Mouse (Mus musculus) stomach, embryonic 14.5 days (tissue): ENCODE measurements around the gene Arhgef25. TPM values are rescaled to one million over a fixed set of nuclear protein-coding genes. Genes with fewer than 3 reads are reported as not detected.

Source experiments
- ATAC-seq: fragments of 200-750 bp; cut with Nextera tagmentation; 2 replicates; pipeline ENCODE4 v1.8.0; 2017; ENCODE audit warnings: low read depth, moderate TSS enrichment; ENCODE audit not compliant: insufficient number of reproducible peaks, insufficient read depth, low FRiP score
- H3K27ac ChIP-seq: fragments of 300-500 bp; sonication (generic); 2 replicates; pipeline ENCODE4 v1.5.1; 2014; ENCODE audit warnings: mild to moderate bottlenecking, low read length, moderate library complexity, mixed read lengths
- H3K27me3 ChIP-seq: fragments of 300-500 bp; sonication (generic); 2 replicates; pipeline ENCODE4 v1.6.1; 2014; ENCODE audit warnings: low read length, control low read depth, mixed read lengths; ENCODE audit not compliant: control insufficient read depth, insufficient read depth
- H3K36me3 ChIP-seq: fragments of 300-500 bp; sonication (generic); 2 replicates; pipeline ENCODE4 v1.6.1; 2014; ENCODE audit warnings: mild to moderate bottlenecking, control low read depth, low read length, moderate library complexity, mixed read lengths; ENCODE audit not compliant: control insufficient read depth, insufficient read depth
- H3K4me1 ChIP-seq: fragments of 300-500 bp; sonication (generic); 2 replicates; pipeline ENCODE4 v1.6.1; 2014; ENCODE audit warnings: low read length, control low read depth, mixed read lengths; ENCODE audit not compliant: control insufficient read depth, insufficient read depth
- H3K4me2 ChIP-seq: fragments of 300-500 bp; sonication (generic); replicated peaks from 2 replicates; pipeline ENCODE4 v1.6.1; 2014; ENCODE audit warnings: low read depth, low read length, control low read depth
- H3K4me3 ChIP-seq: fragments of 300-500 bp; sonication (generic); 2 replicates; pipeline ENCODE4 v1.5.1; 2014; ENCODE audit warnings: low read depth, low read length, control low read depth
- H3K9ac ChIP-seq: fragments of 300-500 bp; sonication (generic); replicated peaks from 2 replicates; pipeline ENCODE4 v1.6.1; 2014; ENCODE audit warnings: low read depth, mild to moderate bottlenecking, control low read depth, low read length, moderate library complexity, mixed read lengths
- H3K9me3 ChIP-seq: fragments of 300-500 bp; sonication (generic); 2 replicates; pipeline ENCODE4 v1.6.1; 2016; ENCODE audit warnings: low read depth, low read length, control low read depth; ENCODE audit not compliant: control insufficient read depth
- WGBS: fragments of 180-500 bp; shearing (Covaris S2); extraction: QIAGEN DNeasy Blood & Tissue Kit; methylation state at CpG from one replicate; pipeline ENCODE4 v1.1.7; 2014; 5-methylcytosine and 5-hydroxymethylcytosine counted together
- polyA plus RNA-seq: library from polyadenylated mRNA; unstranded; fragments of >200 nt; fragmentation: Nextera tagmentation; extraction: Ambion mirVana; gene quantifications from 2 replicates; pipeline ENCODE4 v1.2.1, GENCODE M21; 2014

Gene Arhgef25
- polyA plus RNA-seq, 1 experiment from 2014 or later = 71.1 TPM

DNA sequence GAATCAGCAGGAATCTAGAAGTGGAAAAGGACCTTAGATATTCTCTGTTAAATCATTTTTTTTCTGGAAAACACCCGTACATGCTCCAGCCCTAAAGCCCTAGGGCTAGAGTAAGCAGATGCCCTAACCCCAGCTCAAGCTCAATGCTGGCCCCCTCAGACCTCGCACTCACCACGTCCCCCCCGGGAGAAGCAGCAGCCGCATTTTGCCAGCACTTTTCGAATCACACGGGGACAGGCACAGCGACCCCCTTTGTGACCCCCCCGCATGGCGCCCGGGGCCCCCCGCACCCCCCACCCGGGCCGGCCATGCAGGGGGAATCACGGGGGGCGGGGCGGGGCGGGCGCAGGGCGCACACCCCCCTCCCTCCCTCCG is 1.8 kb downstream of the Arhgef25 start:
- Histone ChIP-seq H3K4me1 (peaks cover 16% of the 10 kb centered on the region; the same call in 1 of the 2 replicates), H3K27ac (peak overlapping the region; percentile 94), H3K9ac (peak overlapping the region; percentile 68), H3K4me3 (peak overlapping the region; percentile 62), H3K4me2 (peak overlapping the region; percentile 93), H3K27me3 (no peaks in the 10 kb centered on the region), H3K36me3 (peaks cover 2% of the 10 kb centered on the region; the same call in 1 of the 2 replicates), H3K9me3 (no peaks in the 10 kb centered on the region)
- WGBS = 3% methylated on average over 11 of the region's 21 CpGs
- ATAC-seq = no peak

DNA sequence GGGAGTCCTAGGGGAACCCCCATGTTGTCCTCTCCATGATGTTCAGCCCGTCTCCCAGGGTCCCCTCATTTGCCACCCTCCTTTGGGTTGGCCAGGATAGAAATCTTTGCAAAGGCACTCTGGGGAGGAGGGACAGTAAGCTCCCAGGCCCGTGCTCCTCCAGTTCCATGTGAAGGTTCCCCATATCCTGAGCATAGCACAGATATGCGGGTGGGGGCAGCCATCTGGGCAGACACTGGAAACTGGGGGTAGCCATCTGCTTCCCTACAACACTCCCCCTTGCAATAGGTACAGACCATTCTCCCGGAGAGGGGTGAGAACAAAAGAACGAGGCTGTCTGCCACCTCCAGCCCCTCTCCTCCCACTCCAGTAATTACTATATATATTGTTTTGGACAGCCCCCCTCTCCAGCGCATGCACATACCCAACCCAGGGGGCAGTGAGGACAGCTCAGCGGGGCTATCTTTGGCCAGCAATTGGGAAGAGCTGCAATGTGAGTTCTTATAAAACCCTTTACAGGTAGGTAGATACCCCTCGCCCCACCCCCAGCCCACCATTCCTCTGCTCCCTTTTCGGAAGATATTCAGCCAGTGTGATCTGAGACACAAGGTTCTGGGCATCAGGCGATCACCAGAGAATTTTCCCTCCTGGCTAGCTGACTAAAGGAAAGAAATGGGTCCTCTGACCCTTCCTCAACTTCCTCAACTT is 2.4 kb downstream of the Arhgef25 start:
- Histone ChIP-seq H3K27me3 (no peaks in the 10 kb centered on the region), H3K9ac (peak overlapping the region; percentile 68), H3K4me3 (peak overlapping the region; percentile 62; the same call in 1 of the 2 replicates), H3K4me2 (peak overlapping the region; percentile 93), H3K9me3 (no peaks in the 10 kb centered on the region), H3K27ac (peak overlapping the region; percentile 94; the same call in 1 of the 2 replicates), H3K36me3 (peaks cover 8% of the 10 kb centered on the region; the same call in 1 of the 2 replicates), H3K4me1 (peaks cover 16% of the 10 kb centered on the region; the same call in 1 of the 2 replicates)
- WGBS = 39% methylated on average over 10 of the region's 10 CpGs
- ATAC-seq = no peak

DNA sequence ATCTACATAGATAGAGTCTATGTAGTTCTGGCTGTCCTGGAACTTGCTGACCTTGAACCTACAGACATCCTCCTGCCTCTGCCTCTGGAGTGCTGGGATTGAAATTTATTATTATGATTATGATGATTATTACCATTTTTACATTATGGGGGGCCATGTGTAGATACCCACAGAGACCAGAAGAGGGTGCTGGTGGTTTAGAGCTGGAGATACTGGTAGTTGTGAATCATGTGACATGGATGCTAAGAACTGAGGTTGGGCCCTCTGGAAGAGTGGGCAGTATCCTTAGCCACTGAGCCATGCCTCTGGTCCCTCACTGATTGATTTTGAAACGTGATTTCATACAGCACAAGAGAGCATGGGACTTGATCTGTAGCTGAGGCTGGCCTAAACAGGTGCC is 3.4 kb downstream of the Arhgef25 start:
- Histone ChIP-seq H3K36me3 (peaks cover 10% of the 10 kb centered on the region; the same call in 1 of the 2 replicates), H3K4me3 (no peak overlapping the region), H3K27me3 (no peaks in the 10 kb centered on the region), H3K9me3 (no peaks in the 10 kb centered on the region), H3K4me1 (peaks cover 16% of the 10 kb centered on the region; the same call in 1 of the 2 replicates), H3K4me2 (no peak overlapping the region), H3K9ac (no peak overlapping the region), H3K27ac (no peak overlapping the region)
- ATAC-seq = no peak
- WGBS = 92% methylated on average over 1 of the region's 1 CpGs

GRCm38 (mm10) chr10:127185506-127185905 is 4.4 kb downstream of the Arhgef25 start:
- H3K27ac ChIP-seq = no peak overlapping the region
- ATAC-seq = no peak
- H3K4me2 ChIP-seq = no peak overlapping the region
- WGBS = 84% methylated on average over 15 of the region's 15 CpGs
- H3K27me3 ChIP-seq = no peaks in the 10 kb centered on the region
- peaks cover 12% of the 10 kb centered on the region; the same call in 1 of the 2 replicates for H3K4me1 ChIP-seq
- no peak overlapping the region for H3K4me3 ChIP-seq
- H3K9me3 ChIP-seq = no peaks in the 10 kb centered on the region
- no peak overlapping the region for H3K9ac ChIP-seq
- H3K36me3 ChIP-seq = peaks cover 10% of the 10 kb centered on the region; the same call in 1 of the 2 replicates

DNA sequence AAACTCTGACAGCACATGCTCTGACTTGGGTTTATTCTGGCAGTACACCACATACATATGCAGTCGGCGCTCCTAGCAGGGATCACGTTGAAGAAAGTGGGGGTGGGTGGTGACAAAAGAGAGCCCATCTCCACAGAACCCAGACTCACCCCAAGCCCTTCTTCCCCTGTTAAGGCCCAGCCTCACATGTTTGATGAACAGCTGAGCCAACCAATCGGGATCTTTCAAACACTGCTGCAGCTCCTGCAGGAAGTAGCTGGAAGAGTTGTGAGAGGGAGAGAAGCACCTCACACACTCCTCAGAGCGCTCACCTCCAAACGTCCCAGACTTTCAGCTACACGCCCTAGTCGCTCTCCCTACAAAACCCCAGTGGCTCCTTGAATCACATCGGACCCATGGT is 4.8 kb downstream of the Arhgef25 start:
- no peak overlapping the region for H3K4me3 ChIP-seq
- no peak overlapping the region for H3K4me2 ChIP-seq
- no peak overlapping the region for H3K27ac ChIP-seq
- ATAC-seq = no peak
- H3K27me3 ChIP-seq = 0 out of 2 replicates have a peak, but pooled peaks cover under 1% of the 10 kb centered on the region
- no peaks in the 10 kb centered on the region for H3K9me3 ChIP-seq
- H3K4me1 ChIP-seq = peaks cover 13% of the 10 kb centered on the region; the same call in 1 of the 2 replicates
- no peak overlapping the region for H3K9ac ChIP-seq
- H3K36me3 ChIP-seq = peaks cover 10% of the 10 kb centered on the region; the same call in 1 of the 2 replicates
- WGBS = 71% methylated on average over 9 of the region's 9 CpGs

GRCm38 (mm10) chr10:127183759-127184158 is 6.1 kb downstream of the Arhgef25 start:
- H3K9ac ChIP-seq = no peak overlapping the region
- no peak overlapping the region for H3K4me3 ChIP-seq
- peaks cover 15% of the 10 kb centered on the region; the same call in 1 of the 2 replicates for H3K4me1 ChIP-seq
- H3K4me2 ChIP-seq = no peak overlapping the region; the same call in 1 of the 2 replicates
- H3K9me3 ChIP-seq = no peaks in the 10 kb centered on the region
- ATAC-seq = no peak
- H3K36me3 ChIP-seq = peaks cover 10% of the 10 kb centered on the region; the same call in 1 of the 2 replicates
- H3K27me3 ChIP-seq = peaks cover 12% of the 10 kb centered on the region
- WGBS = 10% methylated on average over 20 of the region's 20 CpGs
- no peak overlapping the region for H3K27ac ChIP-seq

- 76% methylated on average over 4 of the region's 4 CpGs for WGBS
- Histone ChIP-seq H3K36me3 (peaks cover 10% of the 10 kb centered on the region; the same call in 1 of the 2 replicates), H3K9ac (no peak overlapping the region), H3K4me2 (no peak overlapping the region), H3K27ac (no peak overlapping the region), H3K4me1 (peaks cover 19% of the 10 kb centered on the region; the same call in 1 of the 2 replicates), H3K27me3 (peaks cover 22% of the 10 kb centered on the region), H3K9me3 (no peaks in the 10 kb centered on the region), H3K4me3 (no peak overlapping the region)
- ATAC-seq = no peak
Observed at GRCm38 (mm10) chr10:127182624-127183023, 7.3 kb downstream of the Arhgef25 start.

DNA sequence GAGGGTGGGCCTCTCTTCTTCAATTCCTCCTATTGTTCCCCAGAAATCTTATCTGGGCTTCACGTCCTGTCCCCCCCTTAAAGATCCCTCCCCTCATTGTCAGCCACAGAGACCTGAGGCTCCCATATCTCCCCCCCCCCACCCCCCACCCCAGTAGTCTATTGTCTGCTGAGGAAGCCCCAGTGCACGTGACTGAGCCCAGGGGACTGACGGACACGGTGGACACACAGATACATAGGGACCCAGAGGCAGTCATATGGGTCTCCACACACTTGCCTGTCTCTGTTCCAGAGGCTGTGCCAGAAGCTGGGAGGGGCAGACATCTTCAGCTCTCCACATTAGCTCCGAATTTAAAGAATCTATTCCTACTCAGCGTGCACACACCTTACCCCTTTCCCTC is 8.3 kb downstream of the Arhgef25 start:
- WGBS = 68% methylated on average over 6 of the region's 6 CpGs
- Histone ChIP-seq H3K27me3 (peaks cover 22% of the 10 kb centered on the region), H3K27ac (no peak overlapping the region), H3K36me3 (peaks cover 10% of the 10 kb centered on the region; the same call in 1 of the 2 replicates), H3K4me1 (peaks cover 19% of the 10 kb centered on the region; the same call in 1 of the 2 replicates), H3K4me2 (no peak overlapping the region), H3K4me3 (no peak overlapping the region), H3K9ac (no peak overlapping the region), H3K9me3 (no peaks in the 10 kb centered on the region)
- ATAC-seq = no peak
